Mouse (Mus musculus) myocyte (in vitro differentiated cells): ENCODE measurements around the gene Olfr792. TPM values are rescaled to one million over a fixed set of nuclear protein-coding genes. Genes with fewer than 3 reads are reported as not detected.

Experiments used
- H3K27me3 ChIP-seq: one replicate; pipeline ENCODE4 v1.6.1; 2011; ENCODE audit not compliant: control insufficient read depth, insufficient read depth, insufficient read length
- H3K36me3 ChIP-seq: one replicate; pipeline ENCODE4 v1.6.1; 2011; ENCODE audit not compliant: control insufficient read depth, insufficient read depth
- H3K4me2 ChIP-seq: one replicate; pipeline ENCODE4 v1.6.1; 2011; ENCODE audit warnings: low read depth, control low read depth
- H3K4me3 ChIP-seq: one replicate; pipeline ENCODE4 v1.5.1; 2011; ENCODE audit warnings: mild to moderate bottlenecking, control low read depth, moderate library complexity
- H3K79me2 ChIP-seq: one replicate; pipeline ENCODE4 v1.6.1; 2011; ENCODE audit not compliant: control insufficient read depth, insufficient read depth
- H3ac ChIP-seq: one replicate; pipeline ENCODE4 v1.6.1; 2011; ENCODE audit not compliant: control insufficient read depth, insufficient read length
- CEBPB ChIP-seq: IDR thresholded peaks from 2 replicates; pipeline ENCODE4 v1.6.1; 2011; ENCODE audit warnings: mild to moderate bottlenecking, moderate library complexity; ENCODE audit not compliant: poor library complexity, insufficient read depth, severe bottlenecking
- E2F4 ChIP-seq: IDR thresholded peaks from one replicate; pipeline ENCODE4 v1.6.1; 2011; ENCODE audit warnings: mild to moderate bottlenecking, control low read depth, moderate library complexity; ENCODE audit not compliant: insufficient read depth
- MAX ChIP-seq: IDR thresholded peaks from one replicate; pipeline ENCODE4 v1.6.1; 2011; ENCODE audit warnings: low read depth, mild to moderate bottlenecking, control low read depth
- MYOD1 ChIP-seq, 3 experiments: IDR thresholded peaks; one replicate each; pipeline ENCODE4 v1.6.1; 2011; ENCODE audit warnings: control low read depth in 2 of 3, low read depth in 2 of 3, mild to moderate bottlenecking in 2 of 3, moderate library complexity in 1 of 3; ENCODE audit not compliant: insufficient read length in 2 of 3, control insufficient read depth in 1 of 3
- MYOG ChIP-seq, 3 experiments: IDR thresholded peaks; one replicate each; pipeline ENCODE4 v1.6.1; 2011; ENCODE audit warnings: control low read depth in 2 of 3, low read depth in 2 of 3, mild to moderate bottlenecking in 2 of 3; ENCODE audit not compliant: insufficient read length in 2 of 3, control insufficient read depth in 1 of 3, insufficient read depth in 1 of 3
- POLR2A ChIP-seq: IDR thresholded peaks from one replicate; pipeline ENCODE4 v1.6.1; 2011; ENCODE audit warnings: low read depth, mild to moderate bottlenecking, control low read depth, moderate library complexity; ENCODE audit not compliant: insufficient read length
- POLR2AphosphoS2 ChIP-seq: IDR thresholded peaks from one replicate; pipeline ENCODE4 v1.6.1; 2011; ENCODE audit warnings: low read depth, control low read depth; ENCODE audit not compliant: insufficient read length
- REST ChIP-seq: IDR thresholded peaks from one replicate; pipeline ENCODE4 v1.6.1; 2011; ENCODE audit warnings: mild to moderate bottlenecking, control low read depth, moderate library complexity; ENCODE audit not compliant: insufficient read depth, insufficient read length
- SRF ChIP-seq: IDR thresholded peaks from one replicate; pipeline ENCODE4 v1.6.1; 2011; ENCODE audit warnings: low read depth; ENCODE audit not compliant: control insufficient read depth, insufficient read length
- TCF12 ChIP-seq: IDR thresholded peaks from one replicate; pipeline ENCODE4 v1.6.1; 2011; ENCODE audit warnings: mild to moderate bottlenecking, control low read depth; ENCODE audit not compliant: poor library complexity, insufficient read depth, severe bottlenecking
- TCF3 ChIP-seq: IDR thresholded peaks from one replicate; pipeline ENCODE4 v1.6.1; 2011; ENCODE audit warnings: low read depth, control low read depth; ENCODE audit not compliant: insufficient read length
- USF1 ChIP-seq: IDR thresholded peaks from one replicate; pipeline ENCODE4 v1.6.1; 2011; ENCODE audit warnings: low read depth, mild to moderate bottlenecking, control low read depth, moderate library complexity
- polyA plus RNA-seq: library from polyadenylated mRNA; unstranded; fragments of >200 nt; fragmentation: generic; extraction: Trizol; gene quantifications from one replicate; pipeline ENCODE4 v1.2.1, GENCODE M21; 2012; ENCODE audit warnings: missing spikeins

The Olfr792 gene
- polyA plus RNA-seq, 1 experiment: not detected

GRCm38 (mm10) chr10:129549354-129549753 lies 10.4 kb downstream of the Olfr792 start:
- H3ac ChIP-seq: no peak overlapping the region
- no peaks in the 10 kb centered on the region for H3K79me2 ChIP-seq
- TF ChIP-seq MYOG (IDR thresholded peaks at IDR 0.05; ENCODE audit: control insufficient read depth in 1 of 3, insufficient read depth in 1 of 3, insufficient read length in 2 of 3, low read depth in 2 of 3) (no peak), MYOD1 (IDR thresholded peaks at IDR 0.05; ENCODE audit: control insufficient read depth in 1 of 3, insufficient read length in 2 of 3, low read depth in 2 of 3) (no peak), TCF12 (no peak), SRF (no peak), USF1 (no peak), CEBPB (no peak), REST (no peak)
- H3K4me3 ChIP-seq: no peak overlapping the region
- H3K36me3 ChIP-seq: no peaks in the 10 kb centered on the region
- H3K27me3 ChIP-seq: no peaks in the 10 kb centered on the region
- H3K4me2 ChIP-seq: no peak overlapping the region

- Histone ChIP-seq H3K79me2 (no peaks in the 10 kb centered on the region), H3K36me3 (no peaks in the 10 kb centered on the region), H3K27me3 (no peaks in the 10 kb centered on the region), H3K4me3 (no peak within 1 kb of the TSS), H3ac (no peak within 1 kb of the TSS), H3K4me2 (no peak within 1 kb of the TSS)
- no peak for TF ChIP-seq POLR2AphosphoS2
- TF ChIP-seq REST: no peak
- no peak for TF ChIP-seq POLR2A
These were observed 28.4 kb downstream of the Olfr792 start, which contains the start of gene Olfr794 for GRCm38 (mm10) chr10:129567355-129567754. Gene Olfr794 (plus strand): TSS chr10:129567655.

GRCm38 (mm10) chr10:129577066-129577465 lies 38.1 kb downstream of the Olfr792 start:
- TF ChIP-seq USF1: no peak
- TF ChIP-seq SRF: no peak
- no peak for TF ChIP-seq MAX
- TF ChIP-seq MYOG (IDR thresholded peaks at IDR 0.05; ENCODE audit: control insufficient read depth in 1 of 3, insufficient read depth in 1 of 3, insufficient read length in 2 of 3, low read depth in 2 of 3): no peak
- no peak for TF ChIP-seq POLR2AphosphoS2
- TF ChIP-seq MYOD1 (IDR thresholded peaks at IDR 0.05; ENCODE audit: control insufficient read depth in 1 of 3, insufficient read length in 2 of 3, low read depth in 2 of 3): no peak
- TF ChIP-seq E2F4: no peak
- no peak for TF ChIP-seq TCF3
- no peak for TF ChIP-seq REST
- no peak for TF ChIP-seq POLR2A
- TF ChIP-seq CEBPB: no peak
- H3K79me2 ChIP-seq: no peaks in the 10 kb centered on the region
- no peak overlapping the region for H3K4me3 ChIP-seq
- no peak overlapping the region for H3ac ChIP-seq
- no peaks in the 10 kb centered on the region for H3K27me3 ChIP-seq
- no peak overlapping the region for H3K4me2 ChIP-seq
- no peaks in the 10 kb centered on the region for H3K36me3 ChIP-seq

Other genes with a start within 250 kb of the Olfr792 start
- gene Olfr780, start 221.0 kb upstream of the Olfr792 start, polyA plus RNA-seq: not detected
- gene Olfr781, start 210.3 kb upstream of the Olfr792 start, polyA plus RNA-seq: not detected
- gene Olfr782, start 190.3 kb upstream of the Olfr792 start, polyA plus RNA-seq: not detected
- gene Olfr784, start 155.1 kb upstream of the Olfr792 start, polyA plus RNA-seq: 0.02 TPM
- not detected for gene Olfr785, start 133.7 kb upstream of the Olfr792 start, polyA plus RNA-seq
- not detected for gene Olfr786, start 111.9 kb upstream of the Olfr792 start, polyA plus RNA-seq
- gene Olfr787, start 77.3 kb upstream of the Olfr792 start, polyA plus RNA-seq: not detected
- not detected for gene Olfr788, start 68.2 kb upstream of the Olfr792 start, polyA plus RNA-seq
- not detected for gene Olfr789, start 54.4 kb upstream of the Olfr792 start, polyA plus RNA-seq
- gene Olfr790, start 40.7 kb upstream of the Olfr792 start, polyA plus RNA-seq: not detected
- gene Olfr791, start 17.4 kb upstream of the Olfr792 start, polyA plus RNA-seq: not detected
- not detected for gene Olfr794, start 28.5 kb downstream of the Olfr792 start, polyA plus RNA-seq
- gene Olfr796, start 73.4 kb downstream of the Olfr792 start, polyA plus RNA-seq: not detected
- gene Olfr798, start 88.8 kb downstream of the Olfr792 start, polyA plus RNA-seq: not detected
- not detected for gene Olfr799, start 98.3 kb downstream of the Olfr792 start, polyA plus RNA-seq
- not detected for gene Olfr800, start 118.5 kb downstream of the Olfr792 start, polyA plus RNA-seq
- not detected for gene Olfr801, start 134.7 kb downstream of the Olfr792 start, polyA plus RNA-seq
- not detected for gene Olfr802, start 149.0 kb downstream of the Olfr792 start, polyA plus RNA-seq
- not detected for gene Olfr803, start 155.1 kb downstream of the Olfr792 start, polyA plus RNA-seq
- gene Olfr804, start 164.0 kb downstream of the Olfr792 start, polyA plus RNA-seq: not detected
- gene Olfr805, start 190.2 kb downstream of the Olfr792 start, polyA plus RNA-seq: 0.08 TPM
- gene Olfr806, start 202.8 kb downstream of the Olfr792 start, polyA plus RNA-seq: not detected
- gene Olfr807, start 218.6 kb downstream of the Olfr792 start, polyA plus RNA-seq: not detected
- not detected for gene Olfr808, start 226.3 kb downstream of the Olfr792 start, polyA plus RNA-seq
- not detected for gene Olfr809, start 235.5 kb downstream of the Olfr792 start, polyA plus RNA-seq